Mouse (Mus musculus): ENCODE results near the gene Ecm1.

Gene Ecm1

DNA sequence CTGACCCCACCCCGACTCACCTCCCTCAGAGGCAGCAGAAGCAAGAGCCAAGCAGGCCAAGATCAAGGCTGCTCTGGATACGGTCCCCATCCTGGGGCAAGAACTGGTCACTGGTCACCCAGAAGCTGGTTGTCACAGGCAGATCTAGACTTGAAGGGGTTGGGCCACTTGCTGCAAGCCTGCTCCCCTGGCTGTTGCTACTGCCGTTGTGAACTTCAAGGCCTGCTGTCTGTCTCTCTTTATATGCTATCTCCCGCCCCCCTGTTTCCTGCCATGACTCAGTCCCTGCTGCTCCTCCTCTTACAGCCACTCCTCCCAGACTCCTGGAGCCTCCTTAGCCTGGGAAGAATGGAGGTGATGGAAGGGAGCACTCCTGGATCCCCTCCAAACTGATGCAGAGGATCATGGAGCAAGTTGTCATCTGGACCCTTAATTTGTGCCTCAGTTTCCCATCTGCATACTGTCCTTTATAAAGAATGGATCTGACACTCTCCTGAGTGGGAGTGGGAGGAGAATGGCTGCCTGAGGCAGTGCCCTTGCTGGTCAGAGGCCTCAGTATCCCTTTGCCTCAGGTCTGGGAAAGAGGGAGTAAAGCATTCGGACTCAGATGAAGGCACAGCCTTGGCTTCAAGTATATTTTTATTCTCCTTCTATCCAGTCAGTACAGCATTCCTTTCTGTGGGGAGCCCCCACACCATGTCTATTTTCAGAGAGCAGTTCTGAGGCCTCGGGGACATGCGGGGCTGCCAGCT lies at the start of gene Ecm1:
TSS of gene Ecm1 (minus strand) at position 217 of the 752 bp plus-strand sequence.
- no peak for DNase-seq

GRCm38 (mm10) chr3:95785501-95785900 lies 46.1 kb upstream of the Ecm1 start:
- no peak for DNase-seq

GRCm38 (mm10) chr3:95771985-95772384 lies 32.6 kb upstream of the Ecm1 start:
- no peak for DNase-seq

DNA sequence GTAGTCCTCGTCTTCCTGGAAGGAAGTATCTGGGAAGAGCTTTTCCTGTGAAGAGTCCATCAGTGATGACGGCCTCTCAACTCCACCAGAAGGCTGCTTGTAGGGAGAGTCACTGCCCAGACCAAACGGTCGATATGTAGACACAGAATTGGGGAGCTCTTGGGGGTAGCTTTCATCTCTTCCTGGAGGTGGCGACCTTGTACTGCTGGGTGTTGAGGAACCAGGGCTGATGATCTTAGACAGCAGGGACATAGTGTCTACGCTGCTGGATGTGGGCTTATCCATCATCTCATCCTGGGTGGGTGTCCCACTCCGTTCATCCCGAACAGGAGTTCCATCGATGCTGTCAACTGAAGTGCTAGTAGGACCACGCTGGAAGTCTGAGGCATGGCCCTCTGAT lies 26.2 kb upstream of the Ecm1 start:
- DNase-seq: no peak

DNA sequence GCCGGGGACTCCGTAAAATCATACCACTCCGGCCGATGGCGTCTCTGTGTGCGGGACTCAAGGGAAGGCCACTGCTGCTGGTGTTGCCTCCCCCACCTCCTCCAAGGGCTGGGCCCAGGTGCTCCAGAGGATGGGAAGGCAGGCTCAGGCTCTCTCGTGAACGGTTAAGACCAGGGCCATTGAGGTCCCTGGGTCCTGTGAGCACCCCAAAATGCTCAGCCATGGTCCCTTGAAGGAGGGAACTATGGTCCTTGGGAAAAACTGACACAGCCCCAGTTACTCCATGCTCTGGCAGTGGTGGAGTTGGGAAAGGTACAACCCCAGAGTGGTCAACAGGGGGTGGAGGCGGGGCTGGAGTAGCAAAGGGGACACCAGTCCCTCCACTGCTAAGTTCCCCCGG lies 24.4 kb upstream of the Ecm1 start:
- no peak for DNase-seq

DNA sequence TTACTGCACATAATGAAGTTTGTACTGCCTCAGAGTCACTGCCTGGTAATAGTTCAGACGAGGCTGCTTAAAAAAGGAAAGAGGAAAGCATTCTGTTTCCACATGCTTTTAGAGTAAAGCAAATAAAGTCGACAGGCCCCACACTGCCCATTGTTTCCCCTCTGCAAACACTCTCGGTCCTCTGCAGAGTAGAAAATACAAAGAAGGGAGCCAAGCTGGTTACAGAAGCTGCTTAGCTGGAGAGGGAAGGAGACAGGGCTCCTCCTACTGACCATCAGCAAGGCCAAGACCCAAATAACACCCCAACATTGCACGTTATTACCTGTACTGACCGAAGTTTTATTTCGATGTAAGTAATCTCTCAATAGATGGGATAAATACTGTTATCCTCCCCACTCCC lies 23.6 kb upstream of the Ecm1 start:
- no peak for DNase-seq

- DNase-seq: no peak
Observed at GRCm38 (mm10) chr3:95761771-95762170, 22.4 kb upstream of the Ecm1 start.

- DNase-seq: no peak
Observed at GRCm38 (mm10) chr3:95760656-95761055, 21.3 kb upstream of the Ecm1 start.

DNA sequence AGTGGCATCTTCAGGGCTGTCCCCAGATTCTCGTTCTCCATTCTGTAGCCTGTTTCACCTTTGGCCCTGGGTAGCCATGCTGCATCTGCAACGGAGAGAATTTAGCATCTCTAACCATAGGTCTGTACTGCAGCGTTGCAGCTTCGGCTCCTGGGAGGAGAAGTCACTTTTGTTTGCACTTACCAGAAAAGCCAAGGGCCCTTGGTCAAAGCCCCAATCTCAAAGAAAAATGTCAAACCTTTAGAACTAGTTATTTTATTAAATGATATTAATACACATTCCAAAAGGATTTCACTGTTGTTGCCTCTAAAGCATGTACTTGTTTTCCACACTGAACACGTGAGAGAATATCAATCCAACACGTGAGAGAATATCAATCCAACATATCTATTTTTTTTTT lies 20.7 kb upstream of the Ecm1 start, which contains the start of gene Tars2:
TSS of gene Tars2 (minus strand) at position 101 of the 400 bp plus-strand sequence.
- DNase-seq: no peak

GRCm38 (mm10) chr3:95758467-95759218 lies 19.3 kb upstream of the Ecm1 start:
- no peak for DNase-seq

GRCm38 (mm10) chr3:95756808-95757207 lies 17.4 kb upstream of the Ecm1 start:
- DNase-seq: no peak

DNA sequence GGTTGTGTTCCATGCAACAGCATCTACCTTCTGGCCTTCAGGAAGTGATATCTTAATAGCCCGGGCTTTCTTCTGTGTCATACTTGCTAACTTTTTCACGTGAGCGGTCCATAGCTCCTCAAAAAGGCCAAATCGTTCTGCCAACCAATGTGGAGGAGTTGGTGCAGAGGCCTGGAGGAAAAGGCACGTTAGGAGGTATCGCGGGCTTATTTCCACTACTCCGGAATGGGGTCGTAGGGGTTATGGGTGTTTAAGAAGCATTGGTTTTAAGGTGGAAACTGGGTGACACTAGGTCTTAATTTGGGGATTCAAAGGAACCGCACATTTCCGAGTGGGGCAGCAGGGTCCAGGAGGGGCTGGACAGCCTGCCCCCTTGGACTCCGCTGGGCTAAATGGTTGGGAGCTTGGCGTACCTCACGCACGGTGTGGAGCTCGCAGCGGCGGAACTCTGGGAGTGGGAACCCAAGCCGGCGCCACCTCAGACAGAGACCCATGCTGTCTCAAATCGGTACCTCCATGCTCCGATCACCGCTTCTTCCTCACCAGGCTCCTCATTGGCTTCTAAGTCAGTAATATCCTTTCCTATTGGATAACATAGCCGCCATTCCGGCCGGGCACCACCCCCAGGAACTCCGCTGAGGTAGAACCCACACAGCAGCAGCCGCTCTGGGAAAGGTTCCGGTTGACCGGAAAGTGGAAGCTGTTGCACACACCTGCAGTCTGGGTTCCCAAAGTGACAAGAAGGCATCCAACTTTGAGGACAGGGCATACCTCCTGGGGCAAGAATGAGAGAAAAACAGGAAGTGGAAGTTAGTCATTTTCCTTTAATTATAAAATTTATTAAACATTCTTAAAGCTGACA lies 15.2 kb upstream of the Ecm1 start:
- DNase-seq: peak; percentile 94

DNA sequence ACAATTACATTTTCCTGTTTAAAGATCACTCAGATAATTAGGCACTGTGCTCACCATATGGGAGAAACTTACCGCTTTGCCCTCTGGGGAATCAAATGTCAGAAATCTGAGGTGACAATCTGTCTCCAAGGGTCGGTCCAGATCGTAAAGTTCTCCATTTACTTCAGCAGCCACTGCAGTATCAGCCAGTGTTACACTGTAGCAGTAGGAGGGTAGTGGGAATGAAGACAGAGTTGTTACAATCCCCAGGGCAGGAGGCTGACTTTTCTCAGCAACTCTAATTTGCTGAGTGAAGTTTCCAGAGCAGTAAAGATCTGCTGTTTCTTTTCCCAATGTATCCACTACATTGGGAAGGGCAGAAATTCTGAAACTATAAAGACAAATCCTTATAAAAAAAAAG lies 13.6 kb upstream of the Ecm1 start:
- DNase-seq: no peak

DNA sequence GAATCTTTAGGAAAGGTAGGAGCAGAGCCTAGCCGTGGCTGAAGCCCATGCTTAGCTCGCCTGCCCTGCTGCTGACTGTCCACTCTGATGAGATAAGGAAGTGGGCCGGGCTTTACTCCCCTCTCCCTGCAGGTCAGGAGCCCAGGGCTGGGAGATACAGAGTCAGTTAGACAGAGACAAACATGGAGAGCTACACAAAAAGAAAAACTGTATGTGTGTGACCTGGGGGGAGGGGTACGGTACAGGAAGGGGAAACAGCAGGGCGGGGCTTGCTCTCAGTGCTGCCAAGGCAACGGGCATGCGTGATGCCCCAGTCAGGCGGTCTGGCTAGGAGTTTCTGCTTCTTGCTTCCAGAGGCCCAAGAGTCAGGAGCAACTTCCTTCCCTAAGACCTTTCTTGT lies 1.0 kb upstream of the Ecm1 start:
- no peak for DNase-seq

DNA sequence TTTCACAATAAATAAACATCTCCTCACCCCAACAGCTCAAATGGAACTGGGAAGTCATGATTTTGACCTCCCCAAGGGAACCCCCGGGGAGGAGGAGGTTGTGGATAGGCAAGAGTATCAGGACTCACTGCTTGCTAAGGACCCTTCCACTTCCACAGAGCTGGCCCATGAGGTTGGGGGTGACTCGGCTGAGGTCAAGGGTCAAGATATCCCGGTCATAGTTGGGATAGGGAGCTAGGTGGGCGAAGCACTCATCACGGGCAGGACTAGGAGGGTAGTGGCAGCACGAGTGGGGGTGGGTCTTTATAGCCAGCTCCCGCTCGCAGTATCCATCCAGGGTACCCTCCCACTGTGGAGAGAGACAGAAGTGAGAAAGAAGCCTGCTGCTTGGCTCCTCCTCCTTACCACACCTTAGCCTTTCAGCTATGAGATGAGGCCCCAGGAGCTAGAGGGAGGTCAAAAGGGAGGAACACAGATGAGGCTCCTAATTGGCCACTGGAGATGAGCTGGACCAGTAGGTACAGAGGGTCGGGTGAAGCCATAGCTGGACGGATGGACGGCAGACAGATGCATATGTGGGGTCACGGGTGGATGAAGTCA lies 4.2 kb downstream of the Ecm1 start:
- DNase-seq: no peak

- DNase-seq: no peak
Observed at GRCm38 (mm10) chr3:95734092-95734702, 5.2 kb downstream of the Ecm1 start.

DNA sequence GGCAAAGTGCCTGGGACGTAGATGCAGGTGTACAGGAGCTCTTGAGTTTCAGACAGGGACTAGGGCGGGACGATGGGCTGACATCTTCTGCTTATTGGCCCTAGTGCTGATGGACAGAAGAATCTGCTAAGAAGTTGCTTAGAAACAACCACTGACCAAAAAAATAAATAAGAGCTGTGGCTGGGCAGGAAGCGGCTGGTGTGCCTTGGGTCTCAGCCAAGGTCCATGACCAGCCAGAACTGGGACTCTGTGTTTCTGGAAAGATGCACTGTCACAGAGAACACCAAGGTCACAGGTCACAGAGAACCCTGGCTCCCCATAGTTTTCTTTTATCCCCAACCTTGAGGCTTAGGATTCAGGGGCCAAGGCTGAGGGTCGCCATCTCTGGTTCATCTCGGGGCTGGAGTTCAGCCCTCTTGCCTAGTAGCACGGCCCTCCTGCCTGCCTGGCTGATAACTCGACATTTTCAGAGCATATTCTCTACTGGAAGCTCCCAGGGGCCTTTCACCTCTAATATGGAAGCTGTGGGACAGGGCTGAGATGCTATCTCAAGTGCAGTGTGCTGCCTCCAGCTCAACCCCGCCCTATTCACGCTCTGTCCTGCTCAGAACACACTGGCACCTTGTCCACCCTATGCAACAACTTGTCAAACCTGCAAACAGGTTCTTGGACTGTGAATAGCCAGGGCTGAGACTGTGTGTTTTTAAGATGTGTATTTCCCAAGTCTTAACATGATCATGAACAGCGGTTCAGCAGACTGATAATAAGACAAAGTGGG lies 6.4 kb downstream of the Ecm1 start:
- no peak for DNase-seq

GRCm38 (mm10) chr3:95732297-95732696 lies 7.1 kb downstream of the Ecm1 start:
- no peak for DNase-seq

DNA sequence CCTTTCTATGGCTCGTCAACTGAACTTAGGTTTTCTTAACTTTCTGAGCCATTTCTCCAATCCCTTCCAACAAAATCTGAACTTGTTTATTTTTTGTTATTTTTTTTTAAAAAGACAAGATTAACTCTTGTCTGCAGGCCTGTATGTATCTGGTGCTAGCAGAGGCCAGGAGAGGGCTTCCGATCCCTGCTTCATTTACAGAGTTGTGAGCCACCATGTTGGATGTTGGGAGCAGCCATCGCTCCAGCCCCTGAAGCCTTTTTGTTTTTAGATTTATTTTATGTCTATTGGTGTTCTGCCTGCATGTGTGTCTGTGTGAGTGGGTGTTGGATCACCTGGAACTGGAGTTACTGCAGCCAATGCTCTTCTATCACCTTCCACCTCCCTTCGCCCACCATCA lies 7.6 kb downstream of the Ecm1 start:
- no peak for DNase-seq

DNA sequence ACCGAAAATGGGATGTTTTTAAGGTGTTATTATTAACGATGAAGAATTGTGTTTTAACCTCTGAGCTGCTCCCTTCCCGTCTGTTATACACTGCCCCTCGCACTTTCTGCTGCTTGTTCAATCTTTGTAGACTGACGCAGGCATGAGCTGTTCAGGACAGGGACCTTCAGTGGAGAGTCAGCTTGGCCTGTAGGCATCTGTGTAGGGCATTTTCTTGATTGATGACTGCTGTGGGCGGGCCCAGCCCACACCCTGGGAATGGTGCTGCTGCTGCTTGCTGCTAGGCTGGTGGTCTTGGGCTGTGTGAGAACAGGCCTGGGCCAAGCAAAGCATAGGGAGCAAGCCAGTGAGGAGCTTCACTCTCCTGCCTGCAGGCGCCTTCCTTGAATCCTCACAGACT lies 8.9 kb downstream of the Ecm1 start:
- no peak for DNase-seq

GRCm38 (mm10) chr3:95728906-95729305 lies 10.5 kb downstream of the Ecm1 start:
- no peak for DNase-seq

Data from cerebellum, adult 8-10 months (tissue).